Mouse (Mus musculus): Measurements from ENCODE around the gene Fpgs. TPM values are rescaled to one million over a fixed set of nuclear protein-coding genes. Genes with fewer than 3 reads are reported as not detected.

Gene Fpgs
- polyA plus RNA-seq, 1 experiment, result 20.7 TPM

DNA sequence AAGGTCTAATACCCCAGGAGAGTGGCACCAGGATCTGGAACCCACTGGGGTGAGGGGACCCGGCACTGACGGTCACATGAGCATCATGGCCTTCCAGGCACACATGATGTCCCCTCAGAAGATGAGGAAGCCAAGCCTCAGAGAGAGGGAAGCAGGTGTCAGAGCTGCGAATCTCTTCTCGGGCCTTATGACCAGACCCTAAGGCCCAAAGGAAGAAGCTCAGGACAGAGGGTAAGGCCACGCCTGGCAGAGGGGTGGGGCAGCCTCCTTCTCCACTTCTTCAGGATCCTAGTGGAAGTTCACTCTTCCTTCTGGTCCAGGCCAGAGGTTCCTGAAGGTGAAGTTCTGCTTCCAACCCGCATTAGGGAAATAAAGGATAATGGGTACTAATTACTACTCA is 28.8 kb upstream of the Fpgs start:
- H3K4me2 ChIP-seq (ENCODE audit: low read depth), result no peak overlapping the region
- no peak overlapping the region for H3K4me3 ChIP-seq
- TF ChIP-seq MAX (IDR thresholded peaks at IDR 0.05; ENCODE audit: low read depth) (no peak), SRF (IDR thresholded peaks at IDR 0.05; ENCODE audit: control insufficient read depth, insufficient read length, low read depth) (no peak), MYOD1 (IDR thresholded peaks at IDR 0.05; ENCODE audit: control insufficient read depth in 1 of 3, insufficient read length in 2 of 3, low read depth in 2 of 3) (no peak), TCF3 (IDR thresholded peaks at IDR 0.05; ENCODE audit: insufficient read length, low read depth) (no peak), POLR2A (IDR thresholded peaks at IDR 0.05; ENCODE audit: insufficient read length, low read depth) (no peak), REST (IDR thresholded peaks at IDR 0.05; ENCODE audit: insufficient read depth, insufficient read length) (no peak), USF1 (IDR thresholded peaks at IDR 0.05; ENCODE audit: low read depth) (no peak), CEBPB (IDR thresholded peaks at IDR 0.05; ENCODE audit: insufficient read depth, poor library complexity, severe bottlenecking) (no peak), POLR2AphosphoS2 (IDR thresholded peaks at IDR 0.05; ENCODE audit: insufficient read length, low read depth) (no peak), E2F4 (IDR thresholded peaks at IDR 0.05; ENCODE audit: insufficient read depth) (no peak), MYOG (IDR thresholded peaks at IDR 0.05; ENCODE audit: control insufficient read depth in 1 of 3, insufficient read depth in 1 of 3, insufficient read length in 2 of 3, low read depth in 2 of 3) (no peak), TCF12 (IDR thresholded peaks at IDR 0.05; ENCODE audit: insufficient read depth, poor library complexity, severe bottlenecking) (no peak)
- H3K79me2 ChIP-seq (ENCODE audit: control insufficient read depth, insufficient read depth), result no peaks in the 10 kb centered on the region
- no peaks in the 10 kb centered on the region for H3K36me3 ChIP-seq (ENCODE audit: control insufficient read depth, insufficient read depth)
- no peak overlapping the region for H3ac ChIP-seq (ENCODE audit: control insufficient read depth, insufficient read length)
- no peaks in the 10 kb centered on the region for H3K27me3 ChIP-seq (ENCODE audit: control insufficient read depth, insufficient read depth, insufficient read length)

DNA sequence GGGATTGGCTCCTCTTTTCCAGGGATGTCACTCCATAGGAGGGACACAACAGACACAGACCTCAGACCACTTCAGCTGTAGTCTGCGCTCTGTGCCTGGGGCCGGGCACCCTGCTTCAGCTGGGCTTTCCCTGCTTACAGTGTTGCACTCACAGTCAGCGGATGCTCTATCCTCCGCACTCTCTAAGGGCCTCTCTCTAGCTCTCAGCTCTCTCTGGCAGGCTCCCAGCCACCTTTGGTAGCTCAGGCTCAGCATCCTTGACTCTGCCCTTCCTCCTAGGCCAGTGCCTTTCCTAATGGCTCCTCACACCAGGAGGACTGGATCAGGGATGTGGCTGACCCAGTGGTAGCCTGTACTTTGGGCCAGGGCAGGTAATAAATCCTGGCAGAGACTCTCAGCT is 28.0 kb upstream of the Fpgs start:
- H3ac ChIP-seq (ENCODE audit: control insufficient read depth, insufficient read length), result no peak overlapping the region
- no peaks in the 10 kb centered on the region for H3K79me2 ChIP-seq (ENCODE audit: control insufficient read depth, insufficient read depth)
- no peak overlapping the region for H3K4me2 ChIP-seq (ENCODE audit: low read depth)
- no peaks in the 10 kb centered on the region for H3K36me3 ChIP-seq (ENCODE audit: control insufficient read depth, insufficient read depth)
- no peaks in the 10 kb centered on the region for H3K27me3 ChIP-seq (ENCODE audit: control insufficient read depth, insufficient read depth, insufficient read length)
- TF ChIP-seq REST (IDR thresholded peaks at IDR 0.05; ENCODE audit: insufficient read depth, insufficient read length), result no peak
- H3K4me3 ChIP-seq, result no peak overlapping the region

DNA sequence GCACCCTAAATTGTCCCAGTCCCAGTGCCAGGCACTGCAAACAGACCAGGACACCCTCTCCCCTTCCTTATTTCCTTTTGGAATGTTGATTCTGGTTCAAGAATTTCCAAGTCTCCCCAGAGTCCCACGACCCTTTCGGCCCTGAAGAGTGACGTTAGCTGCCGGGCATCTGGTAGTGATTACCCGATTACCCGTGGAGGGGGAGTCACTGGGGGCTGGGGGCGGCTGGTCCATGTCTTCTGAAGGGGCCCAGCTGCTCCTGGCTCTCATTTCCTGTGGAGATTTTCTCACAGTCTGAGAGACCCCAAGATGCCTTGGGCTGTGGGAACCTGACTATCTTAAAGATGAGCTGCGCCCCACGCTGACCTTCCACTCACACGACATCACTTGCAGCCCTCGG is 26.9 kb upstream of the Fpgs start:
- no peak overlapping the region for H3K4me2 ChIP-seq (ENCODE audit: low read depth)
- no peak for TF ChIP-seq POLR2AphosphoS2 (IDR thresholded peaks at IDR 0.05; ENCODE audit: insufficient read length, low read depth)
- no peak for TF ChIP-seq USF1 (IDR thresholded peaks at IDR 0.05; ENCODE audit: low read depth)
- no peak for TF ChIP-seq CEBPB (IDR thresholded peaks at IDR 0.05; ENCODE audit: insufficient read depth, poor library complexity, severe bottlenecking)
- TF ChIP-seq MYOD1 (IDR thresholded peaks at IDR 0.05; ENCODE audit: control insufficient read depth in 1 of 3, insufficient read length in 2 of 3, low read depth in 2 of 3), result no peak
- TF ChIP-seq TCF3 (IDR thresholded peaks at IDR 0.05; ENCODE audit: insufficient read length, low read depth), result no peak
- TF ChIP-seq MYOG (IDR thresholded peaks at IDR 0.05; ENCODE audit: control insufficient read depth in 1 of 3, insufficient read depth in 1 of 3, insufficient read length in 2 of 3, low read depth in 2 of 3), result no peak
- no peak for TF ChIP-seq TCF12 (IDR thresholded peaks at IDR 0.05; ENCODE audit: insufficient read depth, poor library complexity, severe bottlenecking)
- TF ChIP-seq REST (IDR thresholded peaks at IDR 0.05; ENCODE audit: insufficient read depth, insufficient read length), result no peak
- no peak for TF ChIP-seq MAX (IDR thresholded peaks at IDR 0.05; ENCODE audit: low read depth)
- no peak for TF ChIP-seq POLR2A (IDR thresholded peaks at IDR 0.05; ENCODE audit: insufficient read length, low read depth)
- no peak for TF ChIP-seq SRF (IDR thresholded peaks at IDR 0.05; ENCODE audit: control insufficient read depth, insufficient read length, low read depth)
- TF ChIP-seq E2F4 (IDR thresholded peaks at IDR 0.05; ENCODE audit: insufficient read depth), result no peak
- no peaks in the 10 kb centered on the region for H3K36me3 ChIP-seq (ENCODE audit: control insufficient read depth, insufficient read depth)
- H3ac ChIP-seq (ENCODE audit: control insufficient read depth, insufficient read length), result no peak overlapping the region
- no peak overlapping the region for H3K4me3 ChIP-seq
- H3K27me3 ChIP-seq (ENCODE audit: control insufficient read depth, insufficient read depth, insufficient read length), result no peaks in the 10 kb centered on the region
- no peaks in the 10 kb centered on the region for H3K79me2 ChIP-seq (ENCODE audit: control insufficient read depth, insufficient read depth)

DNA sequence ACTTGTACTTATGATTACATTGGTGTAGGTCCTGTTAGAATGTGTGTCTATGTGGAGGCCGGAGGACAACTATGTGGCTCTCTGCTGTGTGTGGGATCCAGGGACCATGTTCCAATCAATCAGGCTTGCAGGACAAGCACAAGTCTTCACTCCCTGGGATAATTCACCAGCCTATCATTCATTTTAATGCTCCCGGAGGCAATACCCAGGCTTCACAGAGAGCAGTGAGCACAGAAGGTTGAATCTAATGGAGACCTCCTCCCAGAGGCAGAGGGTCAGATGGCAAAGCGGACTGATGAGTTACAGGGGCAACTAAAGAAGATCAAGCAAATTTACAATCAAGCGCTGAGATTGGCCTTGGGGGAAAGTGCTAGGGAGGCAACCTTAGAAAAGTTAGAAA is 25.6 kb upstream of the Fpgs start:
- no peak overlapping the region for H3ac ChIP-seq (ENCODE audit: control insufficient read depth, insufficient read length)
- H3K4me3 ChIP-seq, result no peak overlapping the region

DNA sequence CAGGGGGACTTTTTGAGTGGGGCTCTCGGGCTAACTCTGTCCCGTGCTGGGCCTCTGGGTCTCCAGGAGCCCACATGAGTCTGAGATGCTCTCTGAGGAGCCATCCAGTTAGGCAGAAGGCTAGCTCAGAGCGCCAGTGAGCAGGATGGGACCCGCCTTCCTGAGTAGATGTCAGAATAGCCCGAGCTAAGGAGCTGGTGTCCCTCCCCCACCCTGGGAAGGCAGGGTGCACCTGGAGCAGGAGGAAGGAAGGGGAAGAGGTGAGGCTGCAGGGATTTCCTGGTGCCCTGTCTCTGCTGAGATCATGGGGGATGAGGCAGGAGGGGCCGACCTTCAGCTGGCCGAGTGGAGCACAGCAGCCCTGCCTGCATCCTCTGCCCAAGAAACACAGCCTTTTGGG is 24.5 kb upstream of the Fpgs start:
- H3K4me2 ChIP-seq (ENCODE audit: low read depth), result no peak overlapping the region
- H3K4me3 ChIP-seq, result no peak overlapping the region
- H3ac ChIP-seq (ENCODE audit: control insufficient read depth, insufficient read length), result no peak overlapping the region
- no peaks in the 10 kb centered on the region for H3K27me3 ChIP-seq (ENCODE audit: control insufficient read depth, insufficient read depth, insufficient read length)
- H3K36me3 ChIP-seq (ENCODE audit: control insufficient read depth, insufficient read depth), result no peaks in the 10 kb centered on the region
- TF ChIP-seq TCF3 (IDR thresholded peaks at IDR 0.05; ENCODE audit: insufficient read length, low read depth) (no peak), MYOG (IDR thresholded peaks at IDR 0.05; ENCODE audit: control insufficient read depth in 1 of 3, insufficient read depth in 1 of 3, insufficient read length in 2 of 3, low read depth in 2 of 3) (no peak)
- H3K79me2 ChIP-seq (ENCODE audit: control insufficient read depth, insufficient read depth), result no peaks in the 10 kb centered on the region

More for the DNA sequence above, 25.6 kb upstream of the Fpgs start:
- H3K79me2 ChIP-seq (ENCODE audit: control insufficient read depth, insufficient read depth), result no peaks in the 10 kb centered on the region
- TF ChIP-seq USF1 (IDR thresholded peaks at IDR 0.05; ENCODE audit: low read depth), result no peak
- no peaks in the 10 kb centered on the region for H3K27me3 ChIP-seq (ENCODE audit: control insufficient read depth, insufficient read depth, insufficient read length)
- no peak overlapping the region for H3K4me2 ChIP-seq (ENCODE audit: low read depth)
- H3K36me3 ChIP-seq (ENCODE audit: control insufficient read depth, insufficient read depth), result no peaks in the 10 kb centered on the region

DNA sequence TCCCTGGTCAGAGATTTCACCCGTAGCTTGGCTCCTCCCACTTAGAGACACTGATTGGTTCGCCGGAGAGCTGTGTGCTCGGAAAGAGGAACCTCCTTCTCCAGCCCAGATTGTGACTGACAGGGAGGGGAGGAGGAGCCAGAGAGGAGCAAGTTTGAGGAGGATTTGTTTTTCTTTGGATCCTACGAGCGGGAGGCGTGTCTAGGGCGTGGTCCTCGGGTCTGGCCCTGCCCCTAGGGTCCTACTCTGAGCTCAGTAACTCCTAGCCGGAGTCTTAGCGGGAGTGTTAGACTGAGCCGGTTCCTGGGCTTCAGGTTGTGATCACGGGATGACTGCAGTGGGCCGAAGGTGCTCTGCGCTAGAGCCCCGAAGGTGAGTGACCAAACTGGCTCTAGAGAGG is 23.5 kb upstream of the Fpgs start:
- Histone ChIP-seq H3K36me3 (ENCODE audit: control insufficient read depth, insufficient read depth) (no peaks in the 10 kb centered on the region), H3K27me3 (ENCODE audit: control insufficient read depth, insufficient read depth, insufficient read length) (no peaks in the 10 kb centered on the region), H3K4me2 (ENCODE audit: low read depth) (peak overlapping the region; percentile 69), H3K4me3 (no peak overlapping the region), H3K79me2 (ENCODE audit: control insufficient read depth, insufficient read depth) (no peaks in the 10 kb centered on the region), H3ac (ENCODE audit: control insufficient read depth, insufficient read length) (no peak overlapping the region)
- TF ChIP-seq POLR2AphosphoS2 (IDR thresholded peaks at IDR 0.05; ENCODE audit: insufficient read length, low read depth), result no peak
- no peak for TF ChIP-seq MAX (IDR thresholded peaks at IDR 0.05; ENCODE audit: low read depth)
